Mouse (Mus musculus) CD4-positive, CD25-positive, alpha-beta regulatory T cell, adult 4 months (primary cell): Measurements from ENCODE around the gene Arhgef12. TPM values are rescaled to one million over a fixed set of nuclear protein-coding genes. Genes with fewer than 3 reads are reported as not detected.

Experiments used
- polyA plus RNA-seq, 2 experiments: library from polyadenylated mRNA; unstranded; fragments of 100-300 nt; shearing (Covaris generic); gene quantifications; one replicate each; pipeline ENCODE4 v1.2.1; 2017

Gene Arhgef12
- polyA plus RNA-seq, 2 experiments from 2014 or later, result 17.8 to 28.2 TPM

Other genes starting within 250 kb of the Arhgef12 start
- gene Grik4, start 162.7 kb downstream of the Arhgef12 start, polyA plus RNA-seq, result not detected
- 1 to 10 TPM; 3.1 to 4.6 TPM for gene Tmem136, start 9.3 kb upstream of the Arhgef12 start, polyA plus RNA-seq
- gene Pou2f3, start 103.1 kb upstream of the Arhgef12 start, polyA plus RNA-seq, result not detected
- gene Oaf, start 132.7 kb upstream of the Arhgef12 start, polyA plus RNA-seq, result under 1 TPM in 1 of 2 experiments, not detected in 1; 0.12 TPM
- gene Trim29, start 203.6 kb upstream of the Arhgef12 start, polyA plus RNA-seq, result not detected